Mouse (Mus musculus): ENCODE data around the gene Csrnp3. TPM values are rescaled to one million over a fixed set of nuclear protein-coding genes. Genes with fewer than 3 reads are reported as not detected.

The Csrnp3 gene
- total RNA-seq, 2 experiments from 2014 or later: not detected

- ATAC-seq (replicated peaks; ENCODE audit: low FRiP score, low TSS enrichment, poor library complexity, severe bottlenecking): no peak
Measured at GRCm38 (mm10) chr2:65993371-65993770, 147.8 kb downstream of the Csrnp3 start.

DNA sequence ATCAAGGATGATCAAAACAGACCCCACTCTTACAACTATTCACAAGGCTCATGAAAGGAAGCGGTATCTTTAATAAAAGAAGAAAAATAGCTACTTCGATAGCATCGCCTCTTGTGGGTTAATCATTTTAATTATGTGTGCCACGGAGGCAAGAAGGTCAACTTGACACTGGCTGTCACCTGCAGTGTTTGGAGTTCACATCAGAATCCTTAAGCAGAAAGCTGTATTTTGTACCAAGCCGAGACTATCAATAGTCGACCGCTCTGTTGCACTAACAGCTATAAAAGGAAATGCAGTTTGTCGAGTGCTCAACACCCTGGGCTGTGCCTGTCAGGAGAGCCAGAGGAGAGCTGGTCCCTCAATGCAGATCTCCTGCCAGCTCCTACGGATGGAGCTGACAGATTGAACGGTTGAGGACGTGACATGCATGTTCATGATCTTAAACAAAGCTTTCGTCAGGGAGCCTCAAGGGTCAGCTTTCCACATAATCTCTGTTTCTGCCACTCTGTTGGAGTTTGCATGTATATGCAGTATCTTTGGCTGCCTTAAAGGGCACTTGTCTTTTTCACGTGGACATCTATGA lies 149.4 kb downstream of the Csrnp3 start:
- no peak for ATAC-seq (replicated peaks; ENCODE audit: low FRiP score, low TSS enrichment, poor library complexity, severe bottlenecking)

DNA sequence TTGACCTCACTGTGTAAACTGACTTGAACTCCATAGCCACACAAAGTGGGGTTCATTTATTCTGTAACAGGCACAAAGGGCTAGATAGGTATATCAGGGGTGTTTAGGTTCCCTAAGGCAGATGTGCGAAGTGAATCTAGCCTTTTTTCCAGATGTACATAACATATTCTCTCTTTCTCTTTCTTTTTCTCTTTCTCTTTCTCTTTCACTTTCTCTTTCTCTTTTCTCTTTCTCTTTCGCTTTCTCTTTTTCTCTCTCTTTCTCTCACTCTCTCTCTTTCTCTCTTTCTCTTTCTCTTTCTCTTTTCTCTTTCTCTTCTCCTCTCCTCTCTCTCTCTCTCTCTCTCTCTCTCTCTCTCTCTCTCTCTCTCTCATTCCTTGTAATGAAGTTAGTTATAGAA lies 153.2 kb downstream of the Csrnp3 start:
- ATAC-seq (replicated peaks; ENCODE audit: low FRiP score, low TSS enrichment, poor library complexity, severe bottlenecking): no peak

- no peak for ATAC-seq (replicated peaks; ENCODE audit: low FRiP score, low TSS enrichment, poor library complexity, severe bottlenecking)
Measured at GRCm38 (mm10) chr2:66008995-66009654, 163.6 kb downstream of the Csrnp3 start.

DNA sequence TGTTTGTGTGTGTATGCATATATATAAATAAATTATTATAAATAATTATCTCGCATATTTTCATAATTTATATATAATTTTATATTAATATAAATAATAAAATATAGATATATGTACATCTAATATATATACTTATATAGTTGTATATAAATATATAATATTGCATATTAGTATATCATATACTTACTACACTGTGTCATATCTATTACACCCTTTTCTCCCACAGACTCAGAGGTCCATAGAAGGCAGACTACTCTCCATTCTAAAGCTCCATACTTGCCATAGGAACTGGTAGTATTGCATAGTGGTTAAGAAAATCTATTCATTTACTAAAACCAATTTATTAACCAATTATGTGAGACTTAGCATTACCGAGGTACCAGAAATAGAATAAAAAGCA lies 164.1 kb downstream of the Csrnp3 start:
- no peak for ATAC-seq (replicated peaks; ENCODE audit: low FRiP score, low TSS enrichment, poor library complexity, severe bottlenecking)

- no peak for ATAC-seq (replicated peaks; ENCODE audit: low FRiP score, low TSS enrichment, poor library complexity, severe bottlenecking)
Measured at GRCm38 (mm10) chr2:66018711-66019110, 173.1 kb downstream of the Csrnp3 start.

- ATAC-seq (replicated peaks; ENCODE audit: low FRiP score, low TSS enrichment, poor library complexity, severe bottlenecking): no peak
Measured at GRCm38 (mm10) chr2:66019235-66019634, 173.7 kb downstream of the Csrnp3 start.

DNA sequence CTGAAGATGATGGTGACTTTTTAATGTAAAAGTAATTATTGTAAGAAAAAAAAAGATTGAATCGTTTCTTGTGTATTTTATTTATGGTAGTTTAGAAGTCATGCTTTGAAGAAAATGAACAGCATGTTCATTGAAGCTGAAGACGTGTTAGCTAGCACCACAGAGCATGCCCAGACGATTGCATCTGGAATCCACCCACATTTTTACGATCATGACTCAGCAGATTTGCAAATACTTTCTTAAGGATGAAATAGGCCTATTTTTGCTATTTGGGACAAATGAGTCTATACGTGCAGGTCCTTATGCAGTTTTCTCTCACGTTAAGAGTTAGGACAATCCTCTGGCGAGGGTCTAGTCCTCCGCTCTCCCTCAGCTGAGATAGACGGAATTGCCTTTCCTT lies 177.9 kb downstream of the Csrnp3 start:
- ATAC-seq (replicated peaks; ENCODE audit: low FRiP score, low TSS enrichment, poor library complexity, severe bottlenecking): no peak

DNA sequence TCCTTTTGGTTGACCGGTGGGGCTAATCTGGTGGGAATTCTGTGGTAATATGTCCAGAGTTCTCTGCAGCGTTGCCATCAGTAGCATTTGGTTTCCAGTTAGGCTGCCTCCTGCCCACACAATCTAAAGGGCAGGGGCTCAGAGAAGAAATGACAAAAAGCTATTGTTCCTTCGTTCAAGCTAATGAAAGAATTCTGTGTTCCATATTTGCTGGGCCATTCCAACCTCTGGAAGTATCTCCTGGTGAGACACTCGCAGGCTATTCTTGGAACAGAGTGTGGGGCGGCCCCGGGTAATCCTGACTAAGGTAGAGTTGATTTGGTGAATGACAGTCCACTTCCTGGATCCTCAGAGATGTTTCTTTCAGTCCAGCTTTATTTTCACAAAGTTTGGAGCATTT lies 179.3 kb downstream of the Csrnp3 start:
- no peak for ATAC-seq (replicated peaks; ENCODE audit: low FRiP score, low TSS enrichment, poor library complexity, severe bottlenecking)

- no peak for ATAC-seq (replicated peaks; ENCODE audit: low FRiP score, low TSS enrichment, poor library complexity, severe bottlenecking)
Measured at GRCm38 (mm10) chr2:66028812-66029211, 183.2 kb downstream of the Csrnp3 start.

- no peak for ATAC-seq (replicated peaks; ENCODE audit: low FRiP score, low TSS enrichment, poor library complexity, severe bottlenecking)
Measured at GRCm38 (mm10) chr2:66034907-66035679, 189.5 kb downstream of the Csrnp3 start.

DNA sequence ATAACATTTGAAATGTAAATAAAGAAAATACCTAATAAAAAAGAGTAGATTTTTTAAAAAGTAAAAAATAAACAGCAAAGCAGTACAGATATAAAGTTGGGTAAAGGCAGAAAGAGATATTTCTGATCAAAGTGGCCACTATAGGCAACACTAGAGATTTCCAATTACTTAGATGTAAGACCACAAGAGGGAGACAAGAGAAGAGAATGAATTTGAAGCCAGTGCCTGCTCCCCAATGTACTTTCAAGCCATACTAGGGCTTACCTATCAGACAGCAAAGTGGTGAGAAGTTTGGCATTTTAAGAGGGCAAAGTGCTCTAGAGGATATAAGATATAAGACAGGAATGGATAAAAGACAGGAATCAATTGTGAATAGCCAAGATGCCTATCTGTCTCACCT lies 195.0 kb downstream of the Csrnp3 start:
- ATAC-seq (replicated peaks; ENCODE audit: low FRiP score, low TSS enrichment, poor library complexity, severe bottlenecking): no peak

DNA sequence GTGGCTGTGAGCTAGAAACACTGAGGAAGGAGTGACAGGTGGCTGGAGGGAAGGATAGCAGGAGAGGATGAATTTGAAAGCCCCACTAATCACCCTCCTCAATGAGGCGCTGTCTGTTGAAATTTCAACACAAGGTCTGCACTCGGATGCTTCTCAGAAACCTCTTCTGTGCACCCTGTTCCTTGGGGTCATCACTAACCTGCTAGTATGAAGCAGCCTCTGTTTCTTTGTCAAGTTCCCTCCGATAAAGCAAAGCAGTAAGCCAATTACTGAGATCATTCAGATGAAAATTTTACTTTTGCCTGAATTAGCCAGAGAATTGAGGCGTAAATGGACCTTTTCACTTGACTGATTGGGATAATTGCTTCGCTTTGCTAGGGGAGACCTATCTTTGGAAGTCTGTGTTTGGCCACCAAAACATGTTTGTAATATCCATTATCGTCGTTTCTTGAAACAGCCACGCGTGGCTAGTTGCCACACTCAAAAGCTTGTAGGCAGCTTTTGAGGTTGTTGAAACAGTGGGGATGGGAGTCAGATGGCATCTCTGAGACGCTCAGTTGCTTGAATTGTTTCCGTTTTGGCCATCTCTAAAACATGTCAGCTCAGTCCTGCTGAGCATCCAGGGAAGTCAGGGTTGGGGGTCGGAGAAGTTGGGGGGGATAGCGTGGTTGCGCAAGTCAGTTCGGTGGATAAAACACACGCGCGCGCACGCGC lies 195.8 kb downstream of the Csrnp3 start:
- no peak for ATAC-seq (replicated peaks; ENCODE audit: low FRiP score, low TSS enrichment, poor library complexity, severe bottlenecking)

DNA sequence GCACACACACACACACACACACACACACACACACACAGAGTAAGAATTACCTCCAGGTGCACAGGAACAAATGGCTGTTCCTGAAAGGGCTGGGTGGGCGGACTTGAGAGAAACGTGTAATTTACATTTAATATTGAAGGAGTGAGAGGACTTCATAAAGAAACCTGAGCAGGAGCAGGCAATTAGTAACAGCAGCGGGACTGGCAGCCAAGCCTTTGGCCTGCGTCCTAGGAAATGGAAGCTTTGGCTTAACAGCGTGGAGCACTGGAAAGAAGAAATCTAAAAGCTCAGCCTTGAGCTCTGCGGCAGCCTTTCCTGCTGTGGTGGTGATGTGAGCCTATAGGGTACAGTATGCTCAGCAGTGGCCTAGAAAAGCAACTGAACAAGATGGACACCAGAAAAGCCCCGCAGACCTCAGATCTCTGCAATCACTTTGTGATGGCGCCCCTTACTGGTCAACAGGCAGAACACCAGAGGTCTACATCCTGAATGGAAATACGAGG lies 196.4 kb downstream of the Csrnp3 start:
- ATAC-seq (replicated peaks; ENCODE audit: low FRiP score, low TSS enrichment, poor library complexity, severe bottlenecking): no peak

- peak; percentile 37; the same call in 1 of the 2 replicates for ATAC-seq (replicated peaks; ENCODE audit: low FRiP score, low TSS enrichment, poor library complexity, severe bottlenecking)
Measured at GRCm38 (mm10) chr2:66043441-66044404, 198.2 kb downstream of the Csrnp3 start.

DNA sequence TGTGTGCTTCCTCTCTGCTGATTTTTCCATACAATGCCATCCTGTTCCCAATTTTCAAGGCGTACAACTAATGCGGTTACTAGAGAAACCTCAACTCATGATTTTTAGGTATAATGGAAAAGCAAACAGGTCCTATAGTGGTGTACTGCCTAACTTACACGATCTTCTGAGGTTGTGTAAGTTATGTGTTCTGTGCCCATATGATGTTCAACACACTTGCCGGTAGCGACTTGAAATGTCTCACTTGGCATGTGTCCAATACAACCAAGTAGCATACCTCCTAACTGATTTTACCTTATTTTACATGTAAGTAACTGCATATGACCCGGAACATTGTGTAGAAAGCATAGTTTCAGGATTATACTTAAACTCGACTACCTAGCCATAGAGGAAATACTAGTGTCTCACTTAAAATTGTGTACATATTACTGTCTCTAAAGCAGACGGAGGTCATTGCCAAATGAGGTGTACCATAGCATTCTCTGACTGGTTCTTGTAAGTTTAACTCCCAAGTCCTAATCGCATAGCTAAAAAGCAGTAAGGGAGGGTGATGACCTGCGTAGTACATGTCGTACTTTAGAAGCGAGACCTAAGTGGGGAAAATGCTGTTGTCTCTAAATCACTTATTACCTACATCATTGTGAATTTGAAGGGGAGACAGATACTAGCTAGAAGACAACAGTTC lies 199.0 kb downstream of the Csrnp3 start:
- ATAC-seq (replicated peaks; ENCODE audit: low FRiP score, low TSS enrichment, poor library complexity, severe bottlenecking): peak; percentile 76

GRCm38 (mm10) chr2:66063291-66063690 lies 217.7 kb downstream of the Csrnp3 start:
- ATAC-seq (replicated peaks; ENCODE audit: low FRiP score, low TSS enrichment, poor library complexity, severe bottlenecking): no peak

DNA sequence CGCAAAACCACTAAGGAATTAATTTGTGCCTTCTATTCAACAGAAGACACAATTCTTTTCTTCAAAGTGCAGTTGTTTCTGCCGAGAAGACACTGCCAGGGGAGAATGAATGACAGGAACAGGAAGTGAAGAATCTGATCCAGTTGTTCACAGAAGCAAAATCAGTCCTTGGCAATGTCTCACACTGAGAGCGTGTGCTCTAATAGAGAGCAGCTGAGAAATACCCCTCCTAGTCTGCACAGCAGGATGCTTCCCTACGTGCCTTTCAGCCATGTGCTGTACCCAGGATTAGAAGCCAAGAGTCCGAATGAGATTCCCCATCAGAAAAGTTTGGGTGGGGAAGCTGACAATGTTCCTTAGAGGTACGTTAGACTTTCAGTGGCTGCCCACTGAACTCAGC lies 223.9 kb downstream of the Csrnp3 start:
- ATAC-seq (replicated peaks; ENCODE audit: low FRiP score, low TSS enrichment, poor library complexity, severe bottlenecking): no peak
